Mouse (Mus musculus) urinary bladder, postnatal 25 days (tissue): Measurements from ENCODE around the gene Oit1.

Source experiments
- DNase-seq: peaks from one replicate; pipeline ENCODE4 v3.0.0; 2022; ENCODE audit warnings: low spot score

Oit1 gene

DNA sequence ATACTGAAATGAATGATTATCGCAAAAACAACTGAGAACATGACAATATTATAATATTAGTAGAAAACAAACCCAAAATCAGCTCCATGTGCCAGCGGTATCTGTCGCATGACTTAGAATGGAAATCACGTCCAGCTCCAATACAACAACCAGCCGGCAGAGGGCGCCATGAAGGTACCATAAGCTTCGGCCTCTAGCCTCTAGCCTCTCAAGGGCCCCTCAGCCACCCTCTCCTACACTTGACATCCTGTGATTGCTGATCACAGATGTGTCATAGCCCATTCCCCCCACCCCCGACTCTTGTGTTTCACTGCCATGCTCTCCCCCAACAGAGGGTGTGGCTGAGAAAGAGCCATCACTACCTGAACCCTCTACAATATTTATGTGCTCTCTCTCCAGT, 78.3 kb downstream of the Oit1 start:
- DNase-seq: peak; percentile 31
